Mouse (Mus musculus) thymus, adult 2 months (tissue): Measurements from ENCODE around the gene Pycard.

ENCODE experiments used
- CTCF ChIP-seq: fragments of 200-500 bp; IDR thresholded peaks from 2 replicates; pipeline ENCODE4 v1.5.1; 2012; ENCODE audit warnings: mild to moderate bottlenecking, control low read depth, low read length, moderate library complexity, borderline replicate concordance; ENCODE audit not compliant: control insufficient read depth, poor library complexity, insufficient read depth; ENCODE audit errors: extremely low read depth
- POLR2A ChIP-seq: fragments of 200-500 bp; IDR thresholded peaks from 2 replicates; pipeline ENCODE4 v1.6.1; 2012; ENCODE audit warnings: mild to moderate bottlenecking, low read length, control low read depth, moderate library complexity; ENCODE audit not compliant: control insufficient read depth, poor library complexity, insufficient read depth; ENCODE audit errors: extremely low read depth

DNA sequence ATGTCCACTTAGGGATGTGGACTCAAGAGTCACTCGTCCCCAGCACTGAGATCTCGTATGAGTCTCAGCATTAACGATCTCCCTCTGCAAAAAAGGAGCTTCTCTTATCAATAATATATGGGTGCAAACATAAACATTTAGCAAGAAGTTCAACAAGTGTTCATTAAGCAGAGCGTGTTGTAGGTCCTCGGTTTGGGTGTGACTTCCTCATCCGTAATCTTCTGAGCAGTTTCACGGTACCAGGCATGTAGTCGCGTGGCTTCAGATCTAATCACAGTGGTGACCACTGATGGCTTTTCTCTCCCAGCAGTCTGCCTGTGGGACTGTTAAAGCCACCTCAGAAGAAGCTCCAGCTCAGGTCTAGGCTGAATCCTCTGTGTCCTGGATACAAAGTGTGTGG, 30.7 kb upstream of the Pycard start:
- TF ChIP-seq CTCF (no peak), POLR2A (no peak)
